Mouse (Mus musculus) T-helper 2 cell (primary cell): ENCODE measurements around the gene Mup7.
"Not testable (repeated sequence)": the region's sequence is repeated elsewhere in the genome, so short reads cannot be mapped to it uniquely, and the experiment has no call there.

Source experiments
- in situ Hi-C: fragments of 300-600 bp; cut with MboI, MseI; formaldehyde crosslinking; loops from one replicate; pipeline ENCODE4 v1.15.1; 2025; ENCODE audit warnings: high pct_unique_total_duplicates

The Mup7 gene

GRCm38 (mm10) chr4:60070375-60070774 lies at the start of gene Mup7:
Gene Mup7, minus strand, starts transcription at chr4:60070475.
- in situ Hi-C loops = not testable (repeated sequence)

- in situ Hi-C loops = loop anchor here (5.0 to 10.0 kb wide), 2 partner anchors 752 to 1455 kb away; no protein-coding TSS in a partner anchor
Observed at GRCm38 (mm10) chr4:60079865-60080264, 9.6 kb upstream of the Mup7 start.

DNA sequence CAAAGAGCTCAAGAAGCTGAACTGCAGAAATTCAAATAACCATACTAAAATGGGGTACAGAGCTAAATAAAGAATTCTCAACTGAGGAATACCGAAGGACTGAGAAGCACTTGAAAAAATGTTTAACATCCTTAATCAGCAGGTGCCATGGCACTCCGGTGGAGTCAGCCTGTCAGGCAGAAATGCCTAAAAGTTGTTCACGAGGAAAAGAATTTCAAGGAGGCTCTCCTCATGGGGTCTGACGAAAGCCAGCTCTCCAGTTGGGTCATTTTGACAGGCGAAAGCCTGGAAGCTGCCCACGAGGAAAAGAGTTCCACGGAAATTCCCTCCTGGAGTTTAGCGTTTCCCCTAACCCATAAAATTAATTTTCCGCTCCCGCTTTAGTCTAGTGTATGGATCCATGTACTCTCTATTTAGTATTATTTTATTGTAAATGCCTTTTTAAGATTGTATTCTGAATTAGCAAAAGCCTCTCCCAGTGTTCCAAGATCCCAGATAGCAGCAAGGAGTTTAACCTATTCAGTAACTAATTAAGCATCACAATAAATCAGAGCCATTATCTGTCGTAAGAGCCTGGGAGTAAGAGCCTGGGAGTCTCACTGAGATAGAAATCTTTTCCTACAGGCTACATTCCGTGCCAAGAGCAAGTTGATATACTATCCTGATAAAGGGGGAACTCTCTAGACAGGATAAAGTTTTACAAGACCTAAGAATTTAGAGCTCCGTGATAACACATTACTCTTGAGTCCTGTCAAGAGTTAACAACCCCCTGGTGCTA lies 40.8 kb downstream of the Mup7 start:
- in situ Hi-C loops = loop anchor here (5.0 to 10.0 kb wide), 2 partner anchors 233 to 335 kb away; no protein-coding TSS in a partner anchor

- in situ Hi-C loops = loop anchor here (25.0 kb wide), 1 partner anchor 1317 kb away; no protein-coding TSS in a partner anchor
Observed at GRCm38 (mm10) chr4:60020141-60020540, 50.1 kb downstream of the Mup7 start.
